Mouse (Mus musculus) colon, adult 2 months (tissue): ENCODE measurements around the gene Grhl1. TPM values are rescaled to one million over a fixed set of nuclear protein-coding genes. Genes with fewer than 3 reads are reported as not detected.

Source experiments
- polyA plus RNA-seq: library from polyadenylated mRNA; depleted of rRNA; stranded (reverse); fragments of >200 nt; gene quantifications from 2 replicates; pipeline ENCODE4 v1.2.3, GENCODE M21; 2012; rRNA removed

Grhl1 gene
- polyA plus RNA-seq = 0.35 and 0.44 TPM in 2 replicates

GRCm38 (mm10) chr12:24571523-24572392 lies at the start of gene Grhl1:
TSS of gene Grhl1 (plus strand) at chr12:24572283.

GRCm38 (mm10) chr12:24651063-24651557 lies 79.0 kb downstream of the Grhl1 start, which contains the start of gene Klf11:
TSS of gene Klf11 (plus strand) at chr12:24651274.

Other genes with a start within 250 kb of the Grhl1 start
- 3.3 and 3.4 TPM in 2 replicates for gene Taf1b, start 73.9 kb upstream of the Grhl1 start, polyA plus RNA-seq
- gene Klf11, start 79.0 kb downstream of the Grhl1 start, polyA plus RNA-seq = 5.1 and 6.6 TPM in 2 replicates
- 9.8 and 10.4 TPM in 2 replicates for gene Cys1, start 109.5 kb downstream of the Grhl1 start, polyA plus RNA-seq
- gene Rrm2, start 136.0 kb downstream of the Grhl1 start, polyA plus RNA-seq = 5.6 TPM in 2 replicates